Mouse (Mus musculus) adrenal gland, postnatal 0 days (tissue): ENCODE results near the gene Mthfsd. TPM values are rescaled to one million over a fixed set of nuclear protein-coding genes. Genes with fewer than 3 reads are reported as not detected.

Experiments
- microRNA-seq: library from miRNA; unstranded; fragments of <30 nt; microRNA quantifications from one replicate; pipeline ENCODE4, GENCODE M21; 2016; ENCODE audit warnings: borderline replicate concordance; ENCODE audit not compliant: insufficient number of aligned reads
- polyA plus RNA-seq: library from polyadenylated mRNA; unstranded; fragments of >200 nt; fragmentation: Nextera tagmentation; extraction: Ambion mirVana; gene quantifications from 2 replicates; pipeline ENCODE4 v1.2.1, GENCODE M21; 2015

Gene Mthfsd
- 59.6 and 84.8 TPM in 2 replicates for polyA plus RNA-seq

GRCm38 (mm10) chr8:121107668-121108656 is at the start of gene Mthfsd:
Gene Mthfsd (minus strand): TSS chr8:121108392.

DNA sequence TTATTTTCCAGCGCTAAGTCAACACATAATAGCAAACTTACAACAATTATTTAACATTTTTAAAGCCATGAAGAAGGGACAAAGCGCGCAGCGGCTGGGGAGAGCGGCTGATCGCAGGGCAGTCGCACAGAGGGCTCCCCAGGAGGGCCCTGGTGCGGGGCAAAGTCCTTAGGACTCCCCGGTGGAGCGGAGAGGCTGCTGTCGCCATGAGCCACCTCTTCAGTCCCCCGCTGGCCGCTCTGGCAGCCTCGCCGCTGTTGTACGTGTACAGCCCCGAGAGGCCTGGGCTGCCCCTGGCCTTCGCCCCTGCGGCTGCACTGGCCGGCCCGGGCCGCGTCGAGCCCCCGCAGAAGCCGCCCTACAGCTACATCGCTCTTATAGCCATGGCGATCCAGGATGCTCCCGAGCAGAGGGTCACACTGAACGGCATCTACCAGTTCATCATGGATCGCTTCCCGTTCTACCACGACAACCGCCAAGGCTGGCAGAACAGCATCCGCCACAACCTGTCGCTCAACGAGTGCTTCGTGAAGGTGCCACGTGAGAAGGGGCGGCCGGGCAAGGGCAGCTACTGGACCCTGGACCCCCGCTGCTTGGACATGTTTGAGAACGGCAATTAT is 19.7 kb upstream of the Mthfsd start, which contains the start of gene Foxl1:
TSS of gene Foxl1 (plus strand) at position 185 of the 620 bp plus-strand sequence.

DNA sequence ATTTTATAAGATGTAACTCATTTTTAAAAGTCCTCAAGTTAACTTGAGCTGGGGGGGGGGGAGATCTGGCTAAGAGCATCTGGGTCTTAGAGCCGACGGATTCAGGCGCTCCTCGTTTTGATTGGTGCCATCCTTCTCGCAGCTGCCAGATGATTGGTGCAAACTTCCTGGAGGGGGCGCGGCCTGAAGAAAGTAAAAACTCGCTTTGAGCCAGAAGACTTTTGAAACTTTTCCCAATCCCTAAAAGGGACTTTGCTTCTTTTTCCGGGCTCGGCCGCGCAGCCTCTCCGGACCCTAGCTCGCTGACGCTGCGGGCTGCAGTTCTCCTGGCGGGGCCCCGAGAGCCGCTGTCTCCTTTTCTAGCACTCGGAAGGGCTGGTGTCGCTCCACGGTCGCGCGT is 7.8 kb upstream of the Mthfsd start, which contains the start of gene Foxc2:
TSS of gene Foxc2 (plus strand) at position 224 of the 400 bp plus-strand sequence.

GRCm38 (mm10) chr8:121084210-121084951 is 23.8 kb downstream of the Mthfsd start, which contains the start of gene Foxf1:
Gene Foxf1 (plus strand): TSS chr8:121084386.

Small RNA genes lying within 50 kb of the gene (microRNA-seq; reads per million reads assigned to microRNA genes)
- gene Gm27530: not detected

Other genes with a start within 250 kb of the Mthfsd start
- 0.61 and 0.65 TPM in 2 replicates for gene Foxf1, start 24.0 kb downstream of the Mthfsd start, polyA plus RNA-seq
- 9.3 and 9.5 TPM in 2 replicates for gene Foxc2, start 7.8 kb upstream of the Mthfsd start, polyA plus RNA-seq
- 0.91 and 1.0 TPM in 2 replicates for gene Foxl1, start 19.5 kb upstream of the Mthfsd start, polyA plus RNA-seq